Mouse (Mus musculus) limb, embryonic 14.5 days (tissue): Measurements from ENCODE around the gene Htra1. TPM values are rescaled to one million over a fixed set of nuclear protein-coding genes. Genes with fewer than 3 reads are reported as not detected.

Source experiments
- ATAC-seq: fragments of 200-750 bp; cut with Nextera tagmentation; 2 replicates; pipeline ENCODE4 v1.8.0; 2017; ENCODE audit warnings: low read depth, moderate number of reproducible peaks, moderate TSS enrichment; ENCODE audit not compliant: low FRiP score
- DNase-seq: peaks from one replicate; pipeline ENCODE4 v3.0.0-alpha.2; 2015; ENCODE audit warnings: low spot score
- H3K27ac ChIP-seq: fragments of 300-500 bp; sonication (generic); replicated peaks from 2 replicates; pipeline ENCODE4 v1.5.1; 2014; ENCODE audit warnings: low read depth, mild to moderate bottlenecking, low read length, moderate library complexity, mixed read lengths
- H3K27me3 ChIP-seq: fragments of 300-500 bp; sonication (generic); 2 replicates; pipeline ENCODE4 v1.6.1; 2014; ENCODE audit warnings: low read length, mixed read lengths; ENCODE audit not compliant: control insufficient read depth, insufficient read depth
- H3K36me3 ChIP-seq: fragments of 300-500 bp; sonication (generic); 2 replicates; pipeline ENCODE4 v1.6.1; 2014; ENCODE audit warnings: mild to moderate bottlenecking, low read length, moderate library complexity, mixed read lengths; ENCODE audit not compliant: control insufficient read depth, insufficient read depth
- H3K4me1 ChIP-seq: fragments of 300-500 bp; sonication (generic); 2 replicates; pipeline ENCODE4 v1.6.1; 2014; ENCODE audit warnings: antibody characterized with exemption, low read length, mixed read lengths; ENCODE audit not compliant: control insufficient read depth, insufficient read depth
- H3K4me2 ChIP-seq: fragments of 300-500 bp; sonication (generic); replicated peaks from 2 replicates; pipeline ENCODE4 v1.6.1; 2014; ENCODE audit warnings: low read depth, mild to moderate bottlenecking, low read length, moderate library complexity; ENCODE audit not compliant: severe bottlenecking
- H3K4me3 ChIP-seq: fragments of 300-500 bp; sonication (generic); replicated peaks from 2 replicates; pipeline ENCODE4 v1.5.1; 2014; ENCODE audit warnings: low read length
- H3K9ac ChIP-seq: fragments of 300-500 bp; sonication (generic); 2 replicates; pipeline ENCODE4 v1.6.1; 2014; ENCODE audit warnings: mild to moderate bottlenecking, low read depth, low read length, moderate library complexity; ENCODE audit not compliant: severe bottlenecking
- H3K9me3 ChIP-seq: fragments of 300-500 bp; sonication (generic); 2 replicates; pipeline ENCODE4 v1.6.1; 2016; ENCODE audit warnings: low read length; ENCODE audit not compliant: control insufficient read depth
- POLR2A ChIP-seq: fragments of 200-500 bp; IDR thresholded peaks from 2 replicates; pipeline ENCODE4 v1.8.0; 2012; ENCODE audit warnings: inconsistent platforms, mild to moderate bottlenecking, moderate library complexity, borderline replicate concordance; ENCODE audit not compliant: insufficient read depth, insufficient read length; ENCODE audit errors: extremely low read depth
- WGBS: fragments of 180-500 bp; shearing (Covaris S2); extraction: QIAGEN DNeasy Blood & Tissue Kit; methylation state at CpG from one replicate; pipeline ENCODE4 v1.1.7; 2014; 5-methylcytosine and 5-hydroxymethylcytosine counted together
- polyA plus RNA-seq, 2 experiments: library from polyadenylated mRNA; depleted of rRNA in 1 of 2; stranded (reverse) in 1 of 2; unstranded in 1 of 2; fragments of >200 nt; fragmentation: Nextera tagmentation in 1 of 2; extraction: Ambion mirVana in 1 of 2; gene quantifications; 2 replicates each; pipeline versions ENCODE4 v1.2.1 to v1.2.3; 2012 to 2014

Gene Htra1
- polyA plus RNA-seq, 2 experiments = 124 to 233 TPM

- H3K4me2 ChIP-seq = no peak overlapping the region
- ATAC-seq = no peak
- H3K27me3 ChIP-seq = peaks cover 45% of the 10 kb centered on the region
- no peak for DNase-seq
- no peak for TF ChIP-seq POLR2A
- H3K4me3 ChIP-seq = no peak overlapping the region
- no peaks in the 10 kb centered on the region for H3K9me3 ChIP-seq
- H3K27ac ChIP-seq = no peak overlapping the region
- peaks cover 7% of the 10 kb centered on the region; the same call in 1 of the 2 replicates for H3K4me1 ChIP-seq
- H3K36me3 ChIP-seq = no peaks in the 10 kb centered on the region
- H3K9ac ChIP-seq = no peak overlapping the region
- 93% methylated on average over 8 of the region's 8 CpGs for WGBS
Observed at GRCm38 (mm10) chr7:130938896-130939295, 3.0 kb downstream of the Htra1 start.

- 0 out of 2 replicates have a peak, but pooled peaks cover 5% of the 10 kb centered on the region for H3K36me3 ChIP-seq
- WGBS = 55% methylated on average over 8 of the region's 8 CpGs
- no peak overlapping the region for H3K4me2 ChIP-seq
- peaks cover 32% of the 10 kb centered on the region for H3K27me3 ChIP-seq
- TF ChIP-seq POLR2A = no peak
- peaks cover under 1% of the 10 kb centered on the region; the same call in 1 of the 2 replicates for H3K4me1 ChIP-seq
- no peak for ATAC-seq
- peak; percentile 21 for DNase-seq
- no peaks in the 10 kb centered on the region for H3K9me3 ChIP-seq
- H3K9ac ChIP-seq = no peak overlapping the region
- no peak overlapping the region for H3K27ac ChIP-seq
- no peak overlapping the region for H3K4me3 ChIP-seq
Observed at GRCm38 (mm10) chr7:130940733-130941132, 4.8 kb downstream of the Htra1 start.

GRCm38 (mm10) chr7:130943280-130943895, 7.5 kb downstream of the Htra1 start:
- Histone ChIP-seq H3K27ac (no peak overlapping the region), H3K9ac (no peak overlapping the region), H3K4me3 (no peak overlapping the region), H3K27me3 (0 out of 2 replicates have a peak, but pooled peaks cover 6% of the 10 kb centered on the region), H3K4me2 (no peak overlapping the region), H3K4me1 (peaks cover 4% of the 10 kb centered on the region; the same call in 1 of the 2 replicates), H3K9me3 (no peaks in the 10 kb centered on the region), H3K36me3 (0 out of 2 replicates have a peak, but pooled peaks cover 5% of the 10 kb centered on the region)
- TF ChIP-seq POLR2A = no peak
- no peak for ATAC-seq
- 87% methylated on average over 9 of the region's 9 CpGs for WGBS
- no peak for DNase-seq

GRCm38 (mm10) chr7:130944766-130945475, 9.0 kb downstream of the Htra1 start:
- H3K9ac ChIP-seq = no peak overlapping the region
- H3K4me1 ChIP-seq = peaks cover 16% of the 10 kb centered on the region
- H3K36me3 ChIP-seq = 0 out of 2 replicates have a peak, but pooled peaks cover 5% of the 10 kb centered on the region
- ATAC-seq = no peak
- H3K27ac ChIP-seq = no peak overlapping the region
- WGBS = 83% methylated on average over 11 of the region's 11 CpGs
- no peak overlapping the region for H3K4me3 ChIP-seq
- no peaks in the 10 kb centered on the region for H3K27me3 ChIP-seq
- no peak overlapping the region for H3K4me2 ChIP-seq
- TF ChIP-seq POLR2A = no peak
- H3K9me3 ChIP-seq = no peaks in the 10 kb centered on the region
- DNase-seq = no peak

- no peak for TF ChIP-seq POLR2A
- H3K4me1 ChIP-seq = peaks cover 16% of the 10 kb centered on the region
- no peak overlapping the region for H3K4me3 ChIP-seq
- no peaks in the 10 kb centered on the region for H3K27me3 ChIP-seq
- H3K4me2 ChIP-seq = no peak overlapping the region
- H3K9me3 ChIP-seq = no peaks in the 10 kb centered on the region
- DNase-seq (no peak), ATAC-seq (no peak)
- no peak overlapping the region for H3K27ac ChIP-seq
- WGBS = 94% methylated on average over 3 of the region's 3 CpGs
- no peak overlapping the region for H3K9ac ChIP-seq
- H3K36me3 ChIP-seq = 0 out of 2 replicates have a peak, but pooled peaks cover 5% of the 10 kb centered on the region
Observed at GRCm38 (mm10) chr7:130945730-130946129, 9.8 kb downstream of the Htra1 start.
